Mouse (Mus musculus): ENCODE measurements around the gene Col6a6. TPM values are rescaled to one million over a fixed set of nuclear protein-coding genes. Genes with fewer than 3 reads are reported as not detected.
A peak's percentile ranks its signal among the peaks of the same experiment; 100 is the strongest.

Col6a6 gene
- polyA plus RNA-seq (2014; fragmentation: Nextera tagmentation; extraction: Ambion mirVana): 0.08 and 0.09 TPM in 2 replicates

DNA sequence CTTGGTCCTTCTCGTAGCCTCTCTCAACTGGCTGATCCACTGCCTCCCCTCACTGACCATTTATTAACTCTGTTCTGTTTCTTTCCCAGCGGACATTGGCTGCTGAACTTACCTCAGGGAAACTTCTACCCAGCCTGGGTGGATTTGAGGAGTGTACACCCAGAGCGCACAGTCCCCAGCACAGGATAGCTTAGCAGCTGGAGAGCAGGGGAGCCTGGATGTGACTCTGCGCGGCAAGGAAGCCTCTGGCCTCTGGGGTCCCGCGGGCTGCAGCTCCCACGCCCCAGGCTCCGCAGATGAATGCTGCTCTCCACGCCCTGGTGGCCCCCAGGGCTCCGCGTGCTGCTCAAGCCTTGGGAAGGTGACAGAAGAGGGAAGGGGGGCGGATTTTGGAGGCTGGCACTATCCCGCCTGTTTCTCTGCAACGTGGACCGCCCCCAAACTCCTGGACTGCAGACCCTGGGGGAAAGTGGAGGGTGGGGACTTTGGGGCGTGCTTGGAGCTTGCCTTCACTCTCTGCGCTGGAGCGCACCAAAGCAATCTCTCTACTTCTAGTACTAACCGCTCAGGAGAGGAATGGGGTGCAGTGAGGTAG, at the start of gene Col6a6:
Col6a6 (minus strand) TSS at position 370 of the 595 bp plus-strand sequence.
- WGBS: 12% methylated on average over 20 of the region's 20 CpGs
- peak within 1 kb of the TSS; percentile 24; the same call in 1 of the 2 replicates for H3K4me2 ChIP-seq (ENCODE audit: low read length)
- DNase-seq: no peak
- H3K36me3 ChIP-seq (ENCODE audit: control insufficient read depth, insufficient read depth, low read length): no peaks in the 10 kb centered on the region
- H3K4me1 ChIP-seq (ENCODE audit: control insufficient read depth, insufficient read depth, low read length): no peaks in the 10 kb centered on the region
- H3K9me3 ChIP-seq (ENCODE audit: control insufficient read depth, low read length): no peaks in the 10 kb centered on the region
- no peak within 1 kb of the TSS for H3K27ac ChIP-seq (replicated peaks; ENCODE audit: low read depth, low read length)
- no peaks in the 10 kb centered on the region for H3K27me3 ChIP-seq (ENCODE audit: control insufficient read depth, insufficient read depth, low read length)
- no peak within 1 kb of the TSS for H3K4me3 ChIP-seq (replicated peaks; ENCODE audit: low read depth, low read length)
- ATAC-seq (ENCODE audit: low FRiP score, low TSS enrichment): no peak
- H3K9ac ChIP-seq (replicated peaks; ENCODE audit: low read length): no peak within 1 kb of the TSS

DNA sequence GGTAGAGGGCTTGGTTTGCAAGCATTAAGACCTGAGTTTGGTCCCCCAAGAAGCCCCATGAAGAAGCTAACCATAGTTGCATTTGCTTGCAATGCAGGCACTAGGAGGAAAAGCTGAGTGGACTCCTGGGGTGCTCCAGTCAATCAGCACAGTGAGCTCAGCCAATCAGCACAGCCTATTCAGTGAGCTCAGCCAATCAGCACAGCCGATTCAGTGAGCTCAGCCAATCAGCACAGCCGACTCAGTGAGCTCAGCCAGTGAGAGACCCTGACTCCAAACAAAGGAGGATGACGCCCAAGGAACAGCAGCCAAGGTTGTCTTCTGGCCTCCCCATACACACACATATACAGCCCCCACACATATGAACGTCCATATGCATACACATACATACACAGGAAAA, 48.2 kb upstream of the Col6a6 start:
- Histone ChIP-seq H3K27ac (replicated peaks; ENCODE audit: low read depth, low read length) (no peak overlapping the region), H3K9me3 (ENCODE audit: control insufficient read depth, low read length) (no peaks in the 10 kb centered on the region), H3K4me2 (ENCODE audit: low read length) (no peak overlapping the region), H3K27me3 (ENCODE audit: control insufficient read depth, insufficient read depth, low read length) (no peaks in the 10 kb centered on the region), H3K4me3 (replicated peaks; ENCODE audit: low read depth, low read length) (no peak overlapping the region), H3K36me3 (ENCODE audit: control insufficient read depth, insufficient read depth, low read length) (no peaks in the 10 kb centered on the region), H3K9ac (replicated peaks; ENCODE audit: low read length) (no peak overlapping the region), H3K4me1 (ENCODE audit: control insufficient read depth, insufficient read depth, low read length) (no peaks in the 10 kb centered on the region)
- DNase-seq (peak; percentile 23), ATAC-seq (ENCODE audit: low FRiP score, low TSS enrichment) (no peak)
- 84% methylated on average over 4 of the region's 4 CpGs for WGBS

GRCm38 (mm10) chr9:105871643-105872042, 43.7 kb upstream of the Col6a6 start:
- Histone ChIP-seq H3K9ac (replicated peaks; ENCODE audit: low read length) (no peak overlapping the region), H3K4me2 (ENCODE audit: low read length) (no peak overlapping the region), H3K27me3 (ENCODE audit: control insufficient read depth, insufficient read depth, low read length) (no peaks in the 10 kb centered on the region), H3K4me1 (ENCODE audit: control insufficient read depth, insufficient read depth, low read length) (no peaks in the 10 kb centered on the region), H3K4me3 (replicated peaks; ENCODE audit: low read depth, low read length) (no peak overlapping the region), H3K27ac (replicated peaks; ENCODE audit: low read depth, low read length) (no peak overlapping the region), H3K9me3 (ENCODE audit: control insufficient read depth, low read length) (no peaks in the 10 kb centered on the region), H3K36me3 (ENCODE audit: control insufficient read depth, insufficient read depth, low read length) (no peaks in the 10 kb centered on the region)
- 82% methylated on average over 14 of the region's 14 CpGs for WGBS
- ATAC-seq (ENCODE audit: low FRiP score, low TSS enrichment) (no peak), DNase-seq (no peak)

GRCm38 (mm10) chr9:105857773-105858172, 29.8 kb upstream of the Col6a6 start:
- Histone ChIP-seq H3K9me3 (ENCODE audit: control insufficient read depth, low read length) (no peaks in the 10 kb centered on the region), H3K27me3 (ENCODE audit: control insufficient read depth, insufficient read depth, low read length) (no peaks in the 10 kb centered on the region), H3K4me3 (replicated peaks; ENCODE audit: low read depth, low read length) (no peak overlapping the region), H3K27ac (replicated peaks; ENCODE audit: low read depth, low read length) (no peak overlapping the region), H3K4me2 (ENCODE audit: low read length) (no peak overlapping the region), H3K4me1 (ENCODE audit: control insufficient read depth, insufficient read depth, low read length) (no peaks in the 10 kb centered on the region), H3K36me3 (ENCODE audit: control insufficient read depth, insufficient read depth, low read length) (no peaks in the 10 kb centered on the region), H3K9ac (replicated peaks; ENCODE audit: low read length) (no peak overlapping the region)
- no peak for ATAC-seq (ENCODE audit: low FRiP score, low TSS enrichment)
- WGBS: 15% methylated on average over 6 of the region's 6 CpGs
- peak; percentile 89 for DNase-seq

GRCm38 (mm10) chr9:105852778-105853065, 24.8 kb upstream of the Col6a6 start:
- H3K4me1 ChIP-seq (ENCODE audit: control insufficient read depth, insufficient read depth, low read length): no peaks in the 10 kb centered on the region
- DNase-seq: no peak
- H3K27ac ChIP-seq (replicated peaks; ENCODE audit: low read depth, low read length): no peak overlapping the region
- H3K27me3 ChIP-seq (ENCODE audit: control insufficient read depth, insufficient read depth, low read length): no peaks in the 10 kb centered on the region
- no peaks in the 10 kb centered on the region for H3K9me3 ChIP-seq (ENCODE audit: control insufficient read depth, low read length)
- WGBS: 85% methylated on average over 1 of the region's 1 CpGs
- H3K9ac ChIP-seq (replicated peaks; ENCODE audit: low read length): no peak overlapping the region
- ATAC-seq (ENCODE audit: low FRiP score, low TSS enrichment): no peak
- H3K4me3 ChIP-seq (replicated peaks; ENCODE audit: low read depth, low read length): no peak overlapping the region
- no peak overlapping the region for H3K4me2 ChIP-seq (ENCODE audit: low read length)
- H3K36me3 ChIP-seq (ENCODE audit: control insufficient read depth, insufficient read depth, low read length): no peaks in the 10 kb centered on the region

- no peaks in the 10 kb centered on the region for H3K36me3 ChIP-seq (ENCODE audit: control insufficient read depth, insufficient read depth, low read length)
- no peaks in the 10 kb centered on the region for H3K4me1 ChIP-seq (ENCODE audit: control insufficient read depth, insufficient read depth, low read length)
- no peak overlapping the region for H3K9ac ChIP-seq (replicated peaks; ENCODE audit: low read length)
- H3K4me2 ChIP-seq (ENCODE audit: low read length): no peak overlapping the region
- H3K4me3 ChIP-seq (replicated peaks; ENCODE audit: low read depth, low read length): no peak overlapping the region
- WGBS: 89% methylated on average over 14 of the region's 14 CpGs
- ATAC-seq (ENCODE audit: low FRiP score, low TSS enrichment) (no peak), DNase-seq (no peak)
- no peaks in the 10 kb centered on the region for H3K27me3 ChIP-seq (ENCODE audit: control insufficient read depth, insufficient read depth, low read length)
- no peaks in the 10 kb centered on the region for H3K9me3 ChIP-seq (ENCODE audit: control insufficient read depth, low read length)
- H3K27ac ChIP-seq (replicated peaks; ENCODE audit: low read depth, low read length): no peak overlapping the region
Measured at GRCm38 (mm10) chr9:105852015-105852777, 24.2 kb upstream of the Col6a6 start.

- ATAC-seq (ENCODE audit: low FRiP score, low TSS enrichment): no peak
- WGBS: 82% methylated on average over 3 of the region's 3 CpGs
Measured at GRCm38 (mm10) chr9:105851011-105851410, 23.1 kb upstream of the Col6a6 start.

DNA sequence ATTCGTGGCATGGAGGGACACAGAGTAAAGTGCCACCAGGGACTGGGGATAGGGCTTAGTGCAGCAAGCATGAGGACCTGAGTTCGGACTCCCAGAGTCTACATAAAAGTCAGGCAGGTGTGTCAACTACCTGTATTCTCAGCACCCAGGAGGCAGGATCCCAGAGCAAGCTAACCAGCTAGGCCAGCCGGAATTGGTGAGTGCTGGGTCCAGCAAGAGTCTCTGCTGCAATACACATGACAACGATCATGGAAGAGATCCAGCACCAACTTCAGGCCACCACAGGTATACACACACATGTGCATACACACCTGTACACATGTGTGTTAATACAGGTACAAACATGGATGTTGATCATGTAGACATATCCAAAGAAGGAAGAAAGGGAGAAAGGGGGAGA, 20.4 kb upstream of the Col6a6 start:
- no peaks in the 10 kb centered on the region for H3K4me1 ChIP-seq (ENCODE audit: control insufficient read depth, insufficient read depth, low read length)
- no peak overlapping the region for H3K4me2 ChIP-seq (ENCODE audit: low read length)
- H3K27ac ChIP-seq (replicated peaks; ENCODE audit: low read depth, low read length): no peak overlapping the region
- no peaks in the 10 kb centered on the region for H3K27me3 ChIP-seq (ENCODE audit: control insufficient read depth, insufficient read depth, low read length)
- ATAC-seq (ENCODE audit: low FRiP score, low TSS enrichment) (no peak), DNase-seq (no peak)
- no peak overlapping the region for H3K9ac ChIP-seq (replicated peaks; ENCODE audit: low read length)
- no peaks in the 10 kb centered on the region for H3K36me3 ChIP-seq (ENCODE audit: control insufficient read depth, insufficient read depth, low read length)
- 70% methylated on average over 4 of the region's 4 CpGs for WGBS
- H3K9me3 ChIP-seq (ENCODE audit: control insufficient read depth, low read length): no peaks in the 10 kb centered on the region
- no peak overlapping the region for H3K4me3 ChIP-seq (replicated peaks; ENCODE audit: low read depth, low read length)

More at GRCm38 (mm10) chr9:105851011-105851410, 23.1 kb upstream of the Col6a6 start:
- no peak overlapping the region for H3K4me3 ChIP-seq (replicated peaks; ENCODE audit: low read depth, low read length)
- DNase-seq: no peak
- no peaks in the 10 kb centered on the region for H3K36me3 ChIP-seq (ENCODE audit: control insufficient read depth, insufficient read depth, low read length)
- H3K27ac ChIP-seq (replicated peaks; ENCODE audit: low read depth, low read length): no peak overlapping the region
- no peaks in the 10 kb centered on the region for H3K9me3 ChIP-seq (ENCODE audit: control insufficient read depth, low read length)
- no peak overlapping the region for H3K4me2 ChIP-seq (ENCODE audit: low read length)
- H3K9ac ChIP-seq (replicated peaks; ENCODE audit: low read length): no peak overlapping the region
- no peaks in the 10 kb centered on the region for H3K27me3 ChIP-seq (ENCODE audit: control insufficient read depth, insufficient read depth, low read length)
- no peaks in the 10 kb centered on the region for H3K4me1 ChIP-seq (ENCODE audit: control insufficient read depth, insufficient read depth, low read length)

GRCm38 (mm10) chr9:105847261-105847660, 19.3 kb upstream of the Col6a6 start:
- H3K4me2 ChIP-seq (ENCODE audit: low read length): no peak overlapping the region
- 97% methylated on average over 5 of the region's 5 CpGs for WGBS

More at GRCm38 (mm10) chr9:105847261-105847660, 19.3 kb upstream of the Col6a6 start:
- H3K4me1 ChIP-seq (ENCODE audit: control insufficient read depth, insufficient read depth, low read length): no peaks in the 10 kb centered on the region
- no peak overlapping the region for H3K4me3 ChIP-seq (replicated peaks; ENCODE audit: low read depth, low read length)
- H3K27ac ChIP-seq (replicated peaks; ENCODE audit: low read depth, low read length): no peak overlapping the region
- ATAC-seq (ENCODE audit: low FRiP score, low TSS enrichment) (no peak), DNase-seq (no peak)
- no peaks in the 10 kb centered on the region for H3K9me3 ChIP-seq (ENCODE audit: control insufficient read depth, low read length)
- H3K27me3 ChIP-seq (ENCODE audit: control insufficient read depth, insufficient read depth, low read length): no peaks in the 10 kb centered on the region
- H3K9ac ChIP-seq (replicated peaks; ENCODE audit: low read length): no peak overlapping the region
- no peaks in the 10 kb centered on the region for H3K36me3 ChIP-seq (ENCODE audit: control insufficient read depth, insufficient read depth, low read length)

Data from midbrain, embryonic 14.5 days (tissue).